Comparison of ENCODE assay signal across 8 mouse cellular contexts in genomic region chr4:140700269-140701018, GRCm38 (mm10). TPM values are rescaled to one million over a fixed set of nuclear protein-coding genes. Genes with fewer than 3 reads are reported as not detected.
DNase-seq lines count a peak whose midpoint lies in the region; ATAC-seq lines count a peak whose summit lies in the region.

Gene Rcc2, plus strand, starts transcription at chr4:140700541.

- peak within 1 kb of the TSS; percentile 88 for H3K4me2 ChIP-seq in lung, embryonic 16.5 days (ENCODE audit: low read depth, low read length)
- peak within 1 kb of the TSS; percentile 60 for H3K4me2 ChIP-seq in forebrain, embryonic 14.5 days (ENCODE audit: low read length)
- H3K4me2 ChIP-seq in intestine, embryonic 15.5 days (replicated peaks) = peak within 1 kb of the TSS; percentile 93

- H3K9ac ChIP-seq in lung, embryonic 16.5 days (ENCODE audit: low read length) = peak within 1 kb of the TSS; percentile 96
- peak within 1 kb of the TSS; percentile 96 for H3K9ac ChIP-seq in forebrain, embryonic 14.5 days (ENCODE audit: low read length)
- H3K9ac ChIP-seq in intestine, embryonic 15.5 days = peak within 1 kb of the TSS; percentile 93

- no peaks in the 10 kb centered on the region for H3K9me3 ChIP-seq in lung, embryonic 16.5 days (ENCODE audit: control insufficient read depth, low read length)
- H3K9me3 ChIP-seq in forebrain, embryonic 14.5 days (replicated peaks; ENCODE audit: control insufficient read depth, low read length) = no peaks in the 10 kb centered on the region
- no peaks in the 10 kb centered on the region for H3K9me3 ChIP-seq in intestine, embryonic 15.5 days

- H3K27me3 ChIP-seq in lung, embryonic 16.5 days (ENCODE audit: control insufficient read depth, insufficient read depth, low read depth, low read length) = no peaks in the 10 kb centered on the region; the same call in 1 of the 2 replicates
- peaks cover 11% of the 10 kb centered on the region for H3K27me3 ChIP-seq in forebrain, embryonic 14.5 days (replicated peaks; ENCODE audit: control insufficient read depth, insufficient read depth, low read length)
- no peaks in the 10 kb centered on the region for H3K27me3 ChIP-seq in intestine, embryonic 15.5 days (replicated peaks)

- WGBS in lung, embryonic 16.5 days = 8% methylated on average over 20 of the region's 20 CpGs
- 8% methylated on average over 20 of the region's 20 CpGs for WGBS in forebrain, embryonic 14.5 days
- WGBS in intestine, embryonic 15.5 days = 13% methylated on average over 20 of the region's 20 CpGs

- no peak for DNase-seq in lung, postnatal 14 days
- no peak for DNase-seq in adrenal gland, adult 8-10 months
- DNase-seq in forebrain, embryonic 14.5 days (ENCODE audit: low spot score) = no peak
- no peak for DNase-seq in frontal cortex, postnatal 25 days (ENCODE audit: low spot score in 2 of 2)
- no peak for DNase-seq in right cerebral cortex, adult 2 months (ENCODE audit: low spot score in 2 of 2)

- 0 out of 2 replicates have a peak, but pooled peaks cover 3% of the 10 kb centered on the region for H3K36me3 ChIP-seq in lung, embryonic 16.5 days (ENCODE audit: control insufficient read depth, insufficient read depth, low read length)
- H3K36me3 ChIP-seq in forebrain, embryonic 14.5 days (ENCODE audit: control insufficient read depth, insufficient read depth, low read length) = peaks cover 17% of the 10 kb centered on the region
- no peaks in the 10 kb centered on the region for H3K36me3 ChIP-seq in intestine, embryonic 15.5 days

- H3K4me3 ChIP-seq in lung, embryonic 16.5 days (ENCODE audit: low read length) = peak within 1 kb of the TSS; percentile 93
- H3K4me3 ChIP-seq in forebrain, embryonic 14.5 days (ENCODE audit: low read depth, low read length) = peak within 1 kb of the TSS; percentile 92
- H3K4me3 ChIP-seq in intestine, embryonic 15.5 days (replicated peaks) = peak within 1 kb of the TSS; percentile 86

- peak within 1 kb of the TSS; percentile 97 for H3K27ac ChIP-seq in lung, embryonic 16.5 days (ENCODE audit: low read length)
- H3K27ac ChIP-seq in forebrain, embryonic 14.5 days (ENCODE audit: low read depth, low read length) = peak within 1 kb of the TSS; percentile 98
- H3K27ac ChIP-seq in intestine, embryonic 15.5 days = peak within 1 kb of the TSS; percentile 97

- H3K4me1 ChIP-seq in lung, embryonic 16.5 days (replicated peaks; ENCODE audit: control insufficient read depth, insufficient read depth, low read length) = peaks cover 32% of the 10 kb centered on the region
- H3K4me1 ChIP-seq in forebrain, embryonic 14.5 days (ENCODE audit: control insufficient read depth, insufficient read depth, low read length) = peaks cover 20% of the 10 kb centered on the region
- peaks cover 26% of the 10 kb centered on the region for H3K4me1 ChIP-seq in intestine, embryonic 15.5 days (replicated peaks)

- no peak for ATAC-seq in lung, embryonic 16.5 days (ENCODE audit: low read depth)
- ATAC-seq in forebrain, embryonic 14.5 days = no peak
- no peak for ATAC-seq in intestine, embryonic 15.5 days
- no peak for ATAC-seq in megakaryocyte-erythroid progenitor cell, adult 5-6 weeks (replicated peaks; ENCODE audit: low FRiP score, low TSS enrichment, poor library complexity, severe bottlenecking)

RNA-seq across cellular contexts. Expression of gene Rcc2, which starts in this region (rescaled TPM):
- polyA plus RNA-seq in lung, embryonic 16.5 days (2015; fragmentation: Nextera tagmentation; extraction: Ambion mirVana) = 21.9 and 22.4 TPM in 2 replicates
- 10 to 100 TPM; 71.0 to 87.5 (median 77.3) TPM for total RNA-seq in adrenal gland, adult 8-10 months (2022)
- 23.1 and 32.8 TPM in 2 replicates for polyA plus RNA-seq in forebrain, embryonic 14.5 days (2014; fragmentation: Nextera tagmentation; extraction: Ambion mirVana)
- polyA plus RNA-seq in intestine, embryonic 15.5 days (2015; fragmentation: Nextera tagmentation; extraction: Ambion mirVana) = 37.8 and 43.8 TPM in 2 replicates
- total RNA-seq in megakaryocyte-erythroid progenitor cell, adult 5-6 weeks (2014; fragmentation: Nextera tagmentation) = 211 and 220 TPM in 2 replicates
- total RNA-seq in megakaryocyte-erythroid progenitor cell, adult 5-6 weeks (2017) = 134 and 194 TPM in 2 replicates
